Mouse (Mus musculus) adrenal gland, postnatal 10 days (tissue): ENCODE data around the gene Baz2b. TPM values are rescaled to one million over a fixed set of nuclear protein-coding genes. Genes with fewer than 3 reads are reported as not detected.

Source experiments
- DNase-seq: peaks from one replicate; pipeline ENCODE4 v3.0.0; 2021; ENCODE audit warnings: mixed read lengths
- total RNA-seq, 2 experiments: library from RNA; stranded (reverse); gene quantifications; 2 replicates each; pipeline ENCODE4 v1.2.3; 2021

Gene Baz2b
- total RNA-seq, 2 experiments from 2014 or later = 57.0 to 87.2 TPM

DNA sequence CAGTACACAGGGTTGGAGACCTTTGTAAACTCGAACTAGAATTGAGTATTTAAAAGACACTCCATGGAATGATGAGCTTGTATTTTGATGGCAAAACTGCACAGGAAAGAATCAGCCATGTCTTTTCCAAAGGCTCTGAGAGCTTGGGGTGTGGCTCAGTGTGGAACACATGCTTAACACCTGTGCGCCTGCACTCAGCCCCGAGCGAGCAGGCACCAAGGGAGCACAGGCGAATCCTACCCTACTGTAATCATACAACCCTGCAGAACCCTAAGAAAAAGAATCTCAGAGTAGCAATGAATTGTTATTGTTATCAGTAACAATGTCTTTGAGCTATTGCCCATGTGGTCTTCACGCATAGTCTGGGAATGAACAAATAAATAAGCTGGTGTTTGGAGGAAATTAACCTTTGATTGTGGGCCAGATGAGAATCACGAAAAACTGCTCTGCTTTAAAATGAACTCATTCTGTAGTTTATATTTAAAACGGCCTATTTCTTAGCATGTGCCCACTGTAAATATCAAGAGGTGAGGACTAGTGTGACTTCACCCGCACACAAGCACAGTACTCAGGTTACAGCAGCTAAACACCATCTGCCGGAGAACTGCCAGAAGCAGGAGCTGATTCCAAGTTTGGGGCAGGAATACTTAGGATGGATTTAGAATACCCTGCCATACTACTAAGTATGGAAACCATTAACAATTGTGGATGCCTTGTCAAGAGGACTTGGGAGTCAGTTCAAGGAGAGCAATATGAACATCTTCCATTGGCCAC lies 77.2 kb downstream of the Baz2b start:
- DNase-seq = no peak

DNA sequence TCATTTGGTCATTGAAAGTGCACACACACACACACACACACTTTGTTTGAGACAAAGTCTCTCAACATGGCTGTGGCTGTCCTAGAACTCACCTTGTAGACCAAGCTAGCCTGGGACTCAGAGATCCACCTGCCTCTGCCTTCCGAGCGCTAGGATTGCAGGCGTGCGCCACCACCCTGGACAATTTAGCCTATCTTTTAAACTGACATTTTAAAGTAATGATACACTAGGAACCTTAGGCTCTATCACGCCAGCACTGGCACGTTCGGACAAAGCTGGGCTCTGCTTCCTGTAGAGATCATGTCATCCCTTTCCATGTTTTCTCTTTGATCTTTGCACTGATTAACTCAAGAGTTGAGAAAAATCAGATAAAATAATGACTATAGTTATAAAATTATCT lies 81.0 kb downstream of the Baz2b start:
- no peak for DNase-seq

DNA sequence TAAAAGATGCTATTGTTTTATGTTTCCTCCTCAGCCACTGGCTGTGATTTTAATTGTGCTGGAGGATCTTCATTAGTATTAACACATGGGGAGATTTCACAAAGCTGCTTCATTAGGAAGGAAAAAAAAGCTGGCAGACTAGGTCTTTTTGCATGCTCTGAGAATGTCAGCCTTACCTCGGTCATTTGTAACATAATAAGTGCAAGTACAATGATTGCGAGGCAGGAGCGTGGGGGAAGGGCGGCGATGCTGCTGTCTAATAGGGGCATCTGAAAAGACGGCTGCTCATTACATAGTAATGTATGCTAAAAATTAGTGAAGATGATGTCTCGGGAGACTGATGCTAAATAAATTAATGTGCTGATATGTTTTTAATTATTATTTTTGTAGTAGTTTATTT lies 82.8 kb downstream of the Baz2b start:
- DNase-seq = peak; percentile 52

DNA sequence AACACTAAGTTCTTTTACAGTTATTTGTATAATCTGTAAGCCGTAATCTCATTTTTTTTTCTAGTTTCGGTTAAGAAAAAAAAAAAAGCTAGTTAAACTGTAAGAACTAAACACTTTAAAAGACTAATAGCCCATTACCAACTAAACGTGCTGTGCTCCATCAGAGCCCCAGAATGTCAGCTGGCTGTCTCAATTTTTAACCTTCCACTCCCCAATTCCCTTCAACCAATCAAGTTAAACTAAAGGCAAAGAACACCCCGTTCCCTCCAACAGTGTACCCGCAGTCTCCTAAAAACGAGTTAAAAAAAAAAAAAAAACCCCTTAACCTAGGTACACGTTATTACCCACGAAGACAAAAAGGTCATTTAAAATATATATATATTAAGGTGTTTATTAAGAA lies 83.3 kb downstream of the Baz2b start:
- no peak for DNase-seq

DNA sequence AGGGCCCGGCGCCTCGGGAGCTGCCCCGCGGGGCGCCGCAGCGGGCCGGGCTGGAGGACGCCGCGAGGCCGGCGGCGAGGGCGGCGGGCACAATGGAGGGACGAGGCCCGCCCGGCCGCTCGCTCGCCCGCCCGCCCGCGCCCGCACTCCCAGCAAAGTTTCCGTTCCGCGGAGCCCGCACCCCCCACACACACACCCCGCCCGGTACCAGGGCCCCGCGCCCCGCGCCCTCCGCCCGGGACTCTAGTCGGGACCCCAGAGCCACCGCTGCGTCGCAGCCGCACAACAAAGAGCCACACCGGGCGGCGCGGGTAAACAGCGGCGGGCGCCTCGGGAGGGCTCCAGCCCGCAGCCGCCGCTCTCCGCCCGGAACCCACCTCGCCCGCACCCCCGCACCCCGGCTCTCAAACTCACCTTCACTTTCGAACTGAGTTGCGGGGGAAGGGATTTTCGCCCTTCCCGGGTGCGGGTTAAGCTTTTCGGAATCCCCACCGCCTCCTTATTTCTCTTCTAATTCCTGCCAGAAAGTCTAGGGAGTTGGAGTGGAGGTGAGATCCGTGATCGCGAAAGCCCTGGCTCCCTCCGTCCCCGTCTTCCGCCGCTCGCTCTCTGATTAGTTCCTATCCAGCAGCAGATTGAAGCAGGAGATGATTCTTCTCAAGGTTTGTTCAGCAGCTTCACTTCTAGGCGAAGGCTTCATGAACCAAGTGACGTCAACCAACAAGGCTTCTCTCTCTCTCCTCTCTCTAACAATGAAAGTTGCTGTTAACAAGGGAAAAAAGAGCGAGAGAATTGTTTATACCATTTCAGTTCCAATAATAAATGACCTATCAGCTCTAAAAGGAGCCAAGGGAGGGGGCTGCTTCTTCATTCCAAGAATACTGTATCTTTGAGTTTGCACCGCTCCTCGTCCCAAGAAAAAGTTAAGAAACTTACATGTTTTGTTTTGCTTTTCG lies 84.3 kb downstream of the Baz2b start:
- peak; percentile 82 for DNase-seq

DNA sequence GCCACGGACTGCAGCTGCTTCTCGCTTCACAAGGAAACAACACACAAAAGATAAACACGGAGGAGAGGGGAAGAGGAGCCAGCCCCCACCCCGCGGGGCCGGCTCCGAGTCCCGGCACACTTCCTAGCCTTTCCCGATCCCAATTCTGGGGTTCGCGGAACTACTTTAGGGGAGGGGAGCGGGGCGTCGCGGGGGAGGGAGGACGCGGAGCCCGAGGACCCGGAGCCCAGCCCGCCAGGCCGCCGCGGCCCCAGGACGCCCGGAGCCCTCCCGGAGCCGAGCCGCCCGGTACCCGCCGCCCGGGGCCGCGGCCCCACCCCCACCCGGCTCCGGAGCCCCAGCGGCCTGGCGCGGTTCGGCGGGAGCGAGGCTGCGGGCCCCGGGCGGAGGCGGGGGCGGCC lies 85.0 kb downstream of the Baz2b start:
- peak; percentile 79 for DNase-seq

DNA sequence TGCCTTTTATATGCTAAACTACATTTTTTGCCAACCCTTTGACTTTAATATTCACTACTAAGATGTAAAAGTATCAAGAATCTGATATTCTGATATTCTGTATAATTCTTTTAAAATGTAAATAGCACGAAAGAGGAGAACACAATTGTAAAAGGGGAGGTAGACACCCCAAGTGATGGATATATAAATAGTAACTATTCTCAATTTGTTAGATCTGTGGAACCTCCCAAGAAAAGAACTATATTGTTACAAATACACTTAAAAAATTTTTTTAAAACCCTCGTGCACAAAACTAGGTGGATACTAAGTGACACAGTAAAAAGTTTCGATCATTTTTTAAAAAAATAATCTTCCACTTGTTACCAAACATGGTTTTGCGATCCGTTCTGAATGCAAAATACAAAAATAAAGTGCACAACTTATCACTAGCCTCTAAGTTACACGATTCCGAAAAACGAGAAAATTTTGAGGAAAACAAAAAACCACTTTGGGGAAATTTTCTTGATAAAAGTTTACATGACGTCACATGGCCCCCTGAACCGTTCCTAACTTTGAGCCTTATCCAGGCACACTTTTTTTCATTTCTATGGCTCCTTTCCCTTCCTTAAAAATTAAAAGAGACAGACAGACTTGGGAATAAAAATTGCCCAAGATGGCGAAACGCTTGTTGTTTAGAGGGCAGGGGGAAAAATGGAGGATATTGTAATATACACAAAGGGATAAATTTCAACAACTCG lies 85.6 kb downstream of the Baz2b start:
- DNase-seq = no peak

DNA sequence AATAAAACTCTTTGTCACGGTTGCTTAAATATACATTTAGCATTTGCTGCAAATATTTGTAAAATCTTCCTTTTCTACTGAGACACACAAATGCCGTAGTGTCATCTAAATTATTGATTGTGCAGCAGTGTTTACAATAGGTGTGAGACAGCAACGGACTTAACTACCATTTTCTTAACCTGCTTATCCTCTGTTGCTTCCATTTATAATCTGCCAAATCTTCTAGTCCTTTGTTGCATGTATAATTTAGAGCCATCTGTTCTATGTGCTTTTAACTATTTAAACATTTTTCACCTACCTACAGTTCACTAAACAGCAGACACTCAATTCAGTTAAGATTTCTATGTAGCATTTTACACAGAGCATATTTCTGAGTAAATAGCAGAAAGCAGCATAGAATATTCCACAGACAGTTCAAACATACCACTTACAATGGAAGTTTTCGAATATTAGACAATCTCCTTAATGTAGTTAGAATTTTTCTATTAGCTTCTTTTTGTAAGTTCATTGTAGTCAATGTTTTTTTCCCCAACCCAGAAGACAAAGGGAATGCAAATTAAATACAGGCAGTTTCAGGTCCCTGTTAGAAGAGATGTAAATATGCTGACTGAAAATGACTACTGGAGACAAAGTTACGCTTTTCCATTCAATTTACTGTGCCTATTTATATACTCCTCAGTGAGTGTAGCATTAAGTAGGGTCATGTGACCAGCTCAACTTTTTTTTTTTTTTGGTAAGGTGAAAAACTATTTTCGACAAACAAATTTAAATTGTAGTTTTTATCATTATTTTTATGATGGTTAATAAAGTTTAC lies 86.4 kb downstream of the Baz2b start:
- DNase-seq = no peak

DNA sequence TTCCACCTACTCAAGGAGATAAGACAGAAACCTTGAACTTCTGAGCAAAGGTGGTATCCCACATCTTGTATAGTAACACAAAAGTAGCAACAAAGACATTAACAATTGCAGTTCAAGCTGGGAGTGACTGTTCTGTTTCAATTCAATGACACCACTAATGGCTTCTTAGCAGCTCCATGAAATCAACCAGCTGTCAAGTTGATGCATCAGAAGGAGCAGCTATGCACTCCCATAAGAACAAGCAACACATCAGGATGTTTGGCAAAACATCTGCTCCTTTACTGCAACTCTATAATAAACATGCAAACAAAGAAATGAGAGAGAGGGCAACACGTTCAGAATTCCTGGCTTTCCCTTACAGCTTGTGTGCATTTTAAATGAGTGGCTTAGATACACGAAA lies 87.5 kb downstream of the Baz2b start:
- no peak for DNase-seq

DNA sequence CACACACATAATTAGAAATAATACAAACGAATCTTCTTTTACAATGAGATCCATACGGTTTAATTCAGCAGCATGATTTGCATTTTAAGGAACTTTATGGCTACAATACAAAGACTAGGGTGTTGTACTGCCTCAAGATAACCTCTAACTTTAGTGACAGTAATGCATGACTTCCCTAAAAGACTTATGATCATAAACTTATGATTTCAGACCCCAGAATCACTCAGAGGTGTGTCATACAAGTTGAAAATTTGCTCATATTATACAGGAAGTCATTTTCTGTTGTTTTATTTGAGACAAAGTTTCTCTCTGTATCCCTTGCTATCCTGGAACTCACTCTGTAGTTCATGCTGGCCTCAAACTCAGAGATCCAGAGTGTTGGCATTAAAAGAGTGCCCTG lies 89.0 kb downstream of the Baz2b start:
- no peak for DNase-seq

DNA sequence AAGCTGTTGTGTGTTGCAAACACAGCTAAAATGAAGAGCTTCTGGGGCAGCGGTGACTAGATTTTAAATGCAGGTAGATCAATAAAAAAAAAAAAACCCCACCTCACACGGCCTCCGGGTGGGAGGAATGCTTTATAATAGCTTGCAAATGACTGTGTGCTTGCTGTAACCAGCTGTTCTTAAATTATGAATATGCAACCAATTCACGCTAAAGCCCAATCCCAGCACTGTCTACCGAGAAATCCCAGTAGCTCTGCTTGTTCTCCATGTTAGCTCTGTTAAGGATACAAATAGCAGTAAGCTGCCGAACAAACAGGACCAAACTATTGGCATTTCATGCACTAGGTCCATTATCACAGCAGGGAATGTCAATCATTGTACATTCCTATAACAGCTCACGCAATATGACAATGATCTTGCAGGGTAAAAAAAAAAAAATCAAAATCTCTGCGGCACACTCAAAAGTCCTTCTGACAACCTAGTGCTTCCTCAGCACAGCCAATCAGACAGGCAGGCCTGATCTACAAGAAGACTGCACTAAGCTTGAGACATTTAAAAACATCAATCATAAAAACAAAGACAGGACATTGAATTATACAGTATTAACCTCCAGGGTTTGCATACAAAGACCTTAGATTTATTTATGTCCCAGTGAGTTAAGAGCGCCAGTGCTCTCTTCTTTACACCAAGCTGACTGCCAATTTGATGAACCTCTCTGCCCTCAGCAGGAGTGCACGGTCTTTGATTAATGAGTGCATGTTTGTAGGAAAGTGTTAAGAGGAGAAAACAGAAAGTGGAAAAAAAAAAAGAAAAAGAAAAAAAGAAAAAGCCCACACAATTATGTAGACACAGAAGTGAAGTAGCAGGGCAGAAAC lies 90.7 kb downstream of the Baz2b start:
- DNase-seq = no peak

DNA sequence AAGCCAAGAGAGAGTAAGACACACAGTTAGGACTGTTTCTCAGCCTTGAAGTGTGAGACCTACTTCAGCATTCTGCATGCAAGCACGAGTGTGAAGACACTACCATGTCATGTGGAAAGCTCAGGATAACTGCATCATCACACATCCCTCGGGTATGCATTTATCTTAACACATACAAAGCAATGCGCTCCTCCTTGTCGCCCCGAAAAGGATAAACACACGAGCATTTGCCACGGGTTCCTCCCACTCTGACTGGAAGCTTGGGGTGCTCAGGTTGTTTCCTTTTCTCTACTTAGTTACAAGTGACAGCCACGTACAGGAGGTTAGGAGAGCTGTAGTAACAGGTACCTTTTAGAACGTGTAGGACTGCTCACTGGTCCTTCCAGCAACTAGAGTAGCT lies 91.8 kb downstream of the Baz2b start:
- DNase-seq = no peak

DNA sequence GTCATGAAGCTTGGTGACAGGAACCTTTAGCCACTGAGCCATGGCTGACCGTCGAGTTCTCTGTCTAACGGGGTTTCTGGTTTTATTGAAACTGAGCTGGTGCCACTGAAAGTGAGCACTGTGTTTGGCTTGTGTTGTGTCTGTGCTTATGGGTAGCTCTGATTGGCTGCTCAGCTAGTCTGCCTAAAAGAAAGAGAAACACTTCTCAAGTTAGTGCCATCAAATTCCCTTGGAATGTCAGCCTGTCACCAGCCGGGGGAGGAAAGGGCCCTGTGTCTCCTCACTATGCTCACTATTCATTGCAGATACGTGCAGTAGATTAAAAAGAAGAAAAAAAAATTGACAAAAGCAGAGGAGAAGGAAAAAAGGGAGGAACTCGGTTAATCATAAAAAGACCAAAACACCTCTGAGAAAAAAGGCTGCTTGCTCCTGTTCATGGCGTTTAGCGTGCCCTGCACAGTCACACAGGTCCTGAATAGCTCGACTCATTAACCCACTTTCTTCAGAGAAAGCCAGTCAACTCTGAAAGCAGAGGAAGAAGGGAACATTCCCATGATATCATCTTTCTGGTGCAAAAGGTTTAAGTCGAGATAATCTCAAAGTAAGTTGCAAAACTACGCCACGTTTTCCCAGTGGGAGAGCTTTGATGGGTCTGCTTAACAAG lies 93.6 kb downstream of the Baz2b start:
- DNase-seq = no peak

DNA sequence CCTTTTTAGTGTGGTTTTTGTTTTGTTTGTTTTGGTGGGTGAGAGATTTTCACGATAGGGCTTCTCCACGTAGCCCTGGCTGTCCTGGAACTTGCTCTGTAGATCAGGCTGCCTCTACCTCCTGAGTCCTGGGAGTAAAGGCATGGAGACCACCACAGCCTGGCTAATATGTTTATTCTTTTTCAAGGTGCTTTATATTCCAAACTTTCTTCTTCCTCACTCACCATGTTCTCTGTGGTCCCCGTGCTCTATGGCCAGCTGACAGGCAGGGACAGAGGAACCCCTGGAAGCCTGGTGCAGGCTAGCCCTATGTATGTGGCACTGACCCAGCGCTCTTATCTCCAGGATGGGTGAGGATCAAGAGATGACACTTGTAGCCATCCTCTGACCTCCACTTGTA lies 94.7 kb downstream of the Baz2b start:
- DNase-seq = no peak

DNA sequence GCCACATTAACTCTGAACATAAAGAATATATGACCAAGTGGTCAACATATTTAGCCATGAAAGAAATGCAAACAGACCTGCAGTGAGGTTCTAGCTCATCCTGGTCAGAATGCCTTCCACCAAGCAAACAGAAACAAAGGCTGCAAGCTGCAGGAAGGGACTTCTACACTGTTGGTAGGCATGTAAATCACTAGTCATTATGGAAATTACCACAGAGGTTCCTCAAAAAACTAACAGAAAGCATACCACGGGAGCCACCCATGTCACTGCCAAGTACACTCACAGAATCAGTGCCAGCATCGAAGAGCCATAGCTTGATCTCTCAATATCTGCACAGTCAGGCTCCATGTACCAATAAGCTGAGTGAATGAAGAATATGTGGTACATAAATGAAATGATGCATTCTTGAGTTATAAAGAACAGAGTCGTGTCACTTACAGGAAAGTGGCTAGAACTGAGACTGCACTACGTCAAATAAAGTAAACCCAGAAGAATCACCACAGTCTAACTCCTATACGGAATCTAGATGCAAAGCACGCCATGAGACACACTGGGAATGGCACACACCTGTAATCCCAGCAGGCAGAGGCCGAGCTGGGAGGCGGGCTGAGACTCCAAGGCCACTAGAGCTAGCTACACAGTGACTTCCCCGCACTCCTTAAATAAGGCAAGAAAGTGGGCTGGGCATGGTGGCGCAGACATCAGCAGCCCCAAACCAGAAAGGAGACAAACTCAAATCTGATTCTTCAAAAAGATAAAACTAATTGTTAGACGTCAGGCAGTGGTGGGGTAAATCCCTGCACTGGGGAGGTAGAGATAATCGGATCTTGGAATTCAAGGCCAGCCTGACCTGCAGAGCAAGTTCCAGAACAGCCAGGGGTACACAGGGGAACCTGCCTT lies 95.7 kb downstream of the Baz2b start:
- no peak for DNase-seq

DNA sequence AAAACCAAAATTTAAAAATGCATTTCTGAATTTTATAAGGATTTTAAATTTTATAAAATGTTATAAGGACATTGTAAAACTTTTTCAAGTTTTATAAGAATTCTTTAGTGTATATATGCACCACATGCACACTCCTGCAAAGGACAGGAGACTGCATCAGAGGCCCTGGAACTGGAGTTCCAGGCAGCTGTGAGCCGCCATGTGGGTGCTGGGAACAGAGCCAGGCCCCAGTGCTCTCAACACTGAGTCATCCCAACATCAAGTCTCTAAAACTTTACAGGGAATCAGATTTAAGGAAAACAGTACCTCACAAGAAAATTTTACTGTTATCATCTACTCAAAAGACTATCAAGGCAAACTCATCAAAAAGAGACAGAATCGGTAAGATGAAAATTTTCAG lies 97.5 kb downstream of the Baz2b start:
- DNase-seq = no peak

DNA sequence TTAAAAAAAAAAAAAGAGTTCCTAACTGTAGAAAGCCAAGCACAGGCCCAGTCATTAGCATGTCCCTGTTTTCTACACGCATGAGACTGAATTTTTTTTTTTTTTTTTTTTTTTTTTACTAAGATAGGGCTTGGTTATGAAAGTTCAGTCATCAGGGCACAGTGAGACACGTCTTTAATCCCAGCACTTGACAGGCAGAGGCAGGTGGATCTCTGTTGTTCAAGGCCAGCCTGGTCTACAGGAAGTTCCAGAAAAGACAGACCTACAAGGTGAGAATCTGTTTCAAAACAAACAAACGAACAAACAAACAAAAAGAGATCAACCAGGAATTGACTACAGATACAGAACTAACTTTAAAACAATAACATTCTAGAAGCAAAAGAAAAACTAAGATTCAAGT lies 100.6 kb downstream of the Baz2b start:
- no peak for DNase-seq

DNA sequence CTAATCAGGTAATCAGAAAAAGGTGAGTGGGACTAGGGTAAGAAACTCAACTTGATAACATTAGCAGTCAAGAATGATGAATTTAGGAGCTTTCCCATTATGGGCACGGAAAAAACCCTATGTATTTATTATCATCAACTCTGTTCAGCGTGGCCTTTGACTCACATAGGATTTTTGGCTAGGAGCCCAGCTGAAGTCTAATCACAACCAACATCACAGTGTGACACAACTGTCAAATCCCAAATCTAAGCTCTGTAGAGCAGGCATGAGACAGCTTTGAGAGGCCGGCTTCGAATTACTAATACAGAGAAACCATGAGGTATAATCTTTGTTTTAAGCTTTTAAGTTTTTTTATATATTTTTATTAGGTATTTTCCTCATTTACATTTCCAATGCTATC lies 113.0 kb downstream of the Baz2b start:
- DNase-seq = peak; percentile 36

DNA sequence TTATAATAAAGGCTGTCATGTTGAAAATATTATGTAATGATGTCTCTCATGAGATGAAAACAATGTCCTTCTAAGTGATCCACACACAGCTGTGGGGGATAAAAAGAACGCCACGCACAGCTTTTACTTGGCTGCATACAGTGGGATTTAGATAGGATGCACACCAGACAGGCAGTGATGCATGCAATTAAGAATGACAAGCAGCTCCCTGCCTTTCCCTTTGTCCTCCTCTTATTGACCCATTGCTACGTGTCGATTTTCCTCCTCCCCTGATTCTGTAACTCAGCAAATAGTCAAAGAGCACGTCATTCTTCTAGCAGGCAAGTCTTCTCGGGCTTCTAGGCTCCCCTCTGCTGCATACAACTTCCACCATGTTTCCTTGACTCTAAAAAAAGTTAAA lies 119.4 kb downstream of the Baz2b start:
- no peak for DNase-seq
